Mouse (Mus musculus) MEL-GATA-1-ER (cell line): ENCODE results near the gene Fez2.

ENCODE experiments used
- DNase-seq: peaks from one replicate; pipeline ENCODE4 v3.0.0-alpha.2; 2012; ENCODE audit warnings: low read depth; ENCODE audit errors: extremely low read depth

Fez2 gene

DNA sequence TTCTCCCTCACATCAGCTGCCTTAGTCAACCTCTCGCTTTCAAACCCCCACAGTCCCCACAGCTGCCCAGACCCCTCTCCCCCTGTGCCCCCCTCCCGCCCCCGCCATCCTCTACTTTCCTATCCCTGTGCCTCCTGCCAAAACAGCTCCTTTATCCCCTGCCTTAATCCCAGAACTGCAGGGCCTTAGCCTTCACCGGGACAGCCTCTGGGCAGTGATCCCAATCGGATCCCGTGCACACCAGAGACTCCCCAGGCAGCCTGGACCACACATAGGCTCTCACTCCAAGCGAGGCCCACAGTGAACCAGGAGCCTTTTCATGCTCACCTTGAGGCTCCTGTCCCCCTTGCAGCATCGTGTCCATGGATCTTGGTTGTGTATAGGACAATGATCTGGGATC is 49.5 kb downstream of the Fez2 start:
- no peak for DNase-seq

DNA sequence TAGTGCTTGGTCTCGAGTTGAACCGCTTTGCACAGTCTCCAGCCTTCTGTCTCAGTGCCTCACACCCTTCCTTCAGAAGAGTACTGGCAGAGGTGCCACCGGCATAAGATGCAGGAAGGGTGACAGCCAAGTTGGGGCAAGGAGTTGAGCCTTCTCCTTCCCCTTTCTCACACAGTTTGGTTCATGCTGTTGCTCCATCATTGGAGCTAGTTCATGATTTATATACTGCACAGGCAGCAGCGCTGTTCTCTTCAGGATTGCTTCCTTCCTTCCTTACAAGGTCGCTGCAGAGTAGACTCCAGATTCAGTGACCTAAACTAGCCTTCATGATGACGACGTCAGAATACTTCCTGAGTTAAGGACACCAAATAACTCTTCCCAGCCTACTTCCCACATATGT is 51.9 kb downstream of the Fez2 start:
- DNase-seq = no peak

DNA sequence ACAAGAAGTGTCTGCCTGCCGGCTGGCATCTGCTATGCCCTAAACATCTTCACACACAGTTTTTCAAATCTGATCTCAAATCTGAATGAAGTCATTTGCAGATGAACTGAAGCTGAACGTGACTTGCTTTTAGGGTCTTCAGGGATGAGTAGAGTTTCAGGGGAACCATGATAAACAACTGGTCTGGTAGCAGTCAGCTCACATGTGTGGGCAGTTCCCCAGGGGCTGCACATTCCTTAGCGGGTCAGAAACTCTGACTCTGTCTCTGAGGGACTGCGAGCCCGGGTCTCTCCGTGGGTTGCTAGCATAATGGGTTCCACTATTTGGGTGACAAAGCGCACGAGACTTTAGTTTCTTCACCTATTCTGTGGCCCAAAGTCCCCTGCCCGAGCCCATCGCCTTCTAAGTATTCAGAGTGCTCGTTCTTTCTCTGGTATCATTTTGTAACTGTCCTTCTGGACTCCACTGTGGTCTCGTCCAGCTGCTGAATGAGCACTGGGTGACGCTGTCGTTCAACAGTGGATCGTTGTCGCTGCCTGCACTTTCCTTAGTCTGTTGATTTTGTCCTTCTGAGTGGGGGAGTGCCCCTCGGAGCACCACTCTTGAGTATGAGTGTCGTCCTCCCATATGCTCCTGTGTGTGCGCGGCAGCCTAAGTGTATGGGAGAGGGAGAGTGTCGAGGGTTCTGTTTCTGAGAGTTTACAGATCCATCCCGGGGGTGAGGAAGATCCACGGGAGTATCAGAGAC is 53.2 kb downstream of the Fez2 start:
- no peak for DNase-seq

DNA sequence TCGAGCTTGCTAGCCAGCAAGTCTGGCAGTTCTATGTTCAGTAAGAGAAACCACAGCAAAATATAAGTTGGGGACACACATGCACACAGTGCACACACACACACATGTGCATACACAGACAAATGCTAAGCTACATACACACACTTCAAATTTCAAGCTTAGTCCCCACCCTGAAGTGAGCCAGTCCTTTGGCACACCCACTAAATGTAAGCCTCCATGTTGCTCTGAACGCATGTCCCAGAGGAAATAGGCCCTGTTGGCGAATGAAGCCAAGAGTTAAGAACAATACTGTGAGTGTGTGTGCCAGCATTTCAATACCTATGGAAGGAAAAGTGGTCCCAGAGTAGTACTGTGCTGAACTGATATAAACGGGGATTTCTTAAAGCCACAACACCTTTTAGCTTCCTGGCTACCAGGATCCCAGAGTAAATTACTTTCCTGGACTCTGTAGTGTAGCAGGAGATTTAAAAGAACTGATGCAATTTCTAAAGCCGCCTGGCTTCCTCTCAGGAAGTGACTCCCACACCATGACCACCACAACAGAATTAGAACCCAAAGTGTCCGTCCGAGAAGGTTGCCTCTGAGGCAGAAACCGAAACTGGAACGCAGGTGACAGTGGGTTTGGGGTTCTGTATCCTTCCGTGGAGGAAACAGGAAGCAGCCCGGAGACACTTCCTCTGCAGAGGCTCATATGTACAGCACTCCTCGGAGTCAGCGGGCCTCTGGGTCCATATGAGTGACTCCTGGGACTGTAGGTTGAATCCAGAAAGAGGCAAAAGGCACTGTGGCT is 55.8 kb downstream of the Fez2 start:
- no peak for DNase-seq

DNA sequence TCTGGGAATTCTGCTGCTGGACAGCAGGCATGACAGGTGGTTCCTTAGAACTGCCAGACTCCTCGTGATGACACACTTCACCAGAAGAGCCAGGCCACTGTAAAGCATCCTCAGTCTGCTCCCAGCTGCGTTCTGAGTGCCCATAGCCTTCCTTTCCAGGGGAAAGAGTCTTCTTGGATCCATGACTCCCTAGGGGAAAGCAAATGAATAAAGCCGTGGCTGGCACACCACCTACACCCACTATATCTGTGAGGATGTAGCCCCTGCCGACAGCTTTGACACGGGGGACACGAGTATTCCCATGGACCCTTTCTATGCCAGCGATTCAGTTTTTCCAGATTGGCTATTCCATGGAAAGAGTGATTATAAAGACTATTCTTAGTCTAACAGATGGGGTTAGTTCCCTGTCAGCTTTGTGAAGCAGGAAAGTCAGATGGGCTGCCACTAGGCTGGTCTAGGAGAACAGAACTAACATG is 59.7 kb downstream of the Fez2 start:
- no peak for DNase-seq

DNA sequence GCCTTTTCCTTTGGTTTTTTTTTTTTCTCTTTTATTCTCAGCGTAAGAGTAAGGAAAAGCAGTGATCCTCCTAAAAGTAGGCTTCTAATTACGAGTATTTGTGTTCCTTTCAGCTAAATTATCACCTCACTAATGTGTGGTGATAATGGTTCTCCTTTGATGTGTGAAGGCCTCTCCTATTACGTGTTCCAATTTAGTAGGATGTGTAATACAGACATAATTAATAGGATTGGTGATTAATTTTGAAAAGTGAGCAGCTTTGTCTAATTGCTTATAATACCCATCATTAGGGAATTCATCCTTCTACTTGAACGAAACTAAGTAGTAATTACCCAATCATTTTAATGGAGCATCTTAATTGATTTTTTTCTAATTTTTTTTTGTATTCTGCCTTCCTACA is 60.2 kb downstream of the Fez2 start:
- no peak for DNase-seq

DNA sequence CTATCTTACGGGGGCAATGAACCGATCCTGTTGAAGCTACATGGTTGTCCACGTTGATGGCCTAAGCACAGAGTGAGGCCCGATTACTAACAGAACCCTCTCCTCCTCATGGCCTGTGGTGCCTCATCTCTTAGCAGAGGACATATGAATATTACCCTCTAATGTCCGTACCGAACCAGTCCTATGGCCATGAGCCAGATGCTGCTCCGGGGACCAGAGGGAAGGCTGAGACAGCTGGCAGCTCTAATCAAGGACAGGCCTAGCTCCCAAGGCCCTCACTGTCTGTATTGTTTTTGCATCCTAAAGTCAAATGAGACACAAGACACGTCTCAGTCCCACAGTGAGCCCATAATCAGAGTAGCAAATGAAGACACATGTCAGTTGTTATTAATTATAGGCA is 62.3 kb downstream of the Fez2 start:
- DNase-seq = no peak

DNA sequence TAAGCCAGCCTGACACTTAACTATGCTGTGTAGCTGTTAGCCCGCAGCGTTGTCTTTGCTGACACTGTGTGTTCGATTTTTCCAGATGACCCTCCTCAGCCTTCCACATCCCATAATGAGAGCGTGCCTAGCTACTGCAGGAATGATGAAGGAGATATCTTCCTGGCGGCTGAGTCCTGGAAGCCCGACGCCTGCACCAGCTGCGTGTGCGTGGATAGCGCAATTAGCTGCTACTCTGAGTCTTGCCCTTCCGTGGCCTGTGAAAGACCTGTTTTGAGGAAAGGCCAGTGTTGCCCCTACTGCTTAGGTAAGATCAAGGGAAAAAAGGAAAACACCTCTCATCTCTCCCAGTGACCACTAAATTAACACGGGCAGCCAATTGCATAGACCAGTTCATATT is 63.1 kb downstream of the Fez2 start:
- no peak for DNase-seq

DNA sequence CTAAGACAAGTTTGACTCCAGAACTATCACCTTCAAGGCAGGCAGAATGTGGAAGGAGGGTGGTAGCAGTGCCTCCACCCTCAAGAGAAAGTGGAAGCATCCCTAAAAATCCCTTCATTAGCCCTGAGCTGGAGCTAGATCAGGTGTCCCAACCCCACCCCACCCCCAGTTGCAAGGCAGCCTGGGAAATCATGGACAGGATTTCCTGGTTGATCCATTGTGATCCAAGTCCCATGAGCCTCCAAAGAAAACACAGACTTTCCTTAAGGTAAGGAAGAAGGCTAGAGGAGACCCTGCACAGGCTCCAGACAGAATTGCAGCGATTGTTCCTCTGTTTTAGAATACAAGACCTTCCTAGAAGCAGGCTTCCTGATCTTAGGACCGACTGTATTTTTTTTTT is 63.5 kb downstream of the Fez2 start:
- DNase-seq = no peak

DNA sequence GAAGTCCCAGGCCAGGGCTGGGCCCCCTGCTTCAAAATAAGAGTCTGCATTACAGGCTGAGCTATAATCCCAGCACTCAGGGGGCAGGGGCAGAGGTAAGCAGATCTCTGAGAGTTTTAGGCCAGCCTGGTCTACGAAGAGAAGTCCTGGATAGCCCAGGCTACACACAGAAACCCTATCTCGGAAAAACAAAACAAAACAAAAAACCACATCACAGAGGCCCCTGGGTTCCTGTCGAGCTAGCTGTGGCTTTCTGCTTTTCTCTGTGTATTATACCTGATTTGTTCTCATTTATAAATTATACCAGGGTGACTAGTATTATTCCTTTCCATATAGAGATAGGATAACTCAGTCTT is 65.5 kb downstream of the Fez2 start:
- DNase-seq = no peak

DNA sequence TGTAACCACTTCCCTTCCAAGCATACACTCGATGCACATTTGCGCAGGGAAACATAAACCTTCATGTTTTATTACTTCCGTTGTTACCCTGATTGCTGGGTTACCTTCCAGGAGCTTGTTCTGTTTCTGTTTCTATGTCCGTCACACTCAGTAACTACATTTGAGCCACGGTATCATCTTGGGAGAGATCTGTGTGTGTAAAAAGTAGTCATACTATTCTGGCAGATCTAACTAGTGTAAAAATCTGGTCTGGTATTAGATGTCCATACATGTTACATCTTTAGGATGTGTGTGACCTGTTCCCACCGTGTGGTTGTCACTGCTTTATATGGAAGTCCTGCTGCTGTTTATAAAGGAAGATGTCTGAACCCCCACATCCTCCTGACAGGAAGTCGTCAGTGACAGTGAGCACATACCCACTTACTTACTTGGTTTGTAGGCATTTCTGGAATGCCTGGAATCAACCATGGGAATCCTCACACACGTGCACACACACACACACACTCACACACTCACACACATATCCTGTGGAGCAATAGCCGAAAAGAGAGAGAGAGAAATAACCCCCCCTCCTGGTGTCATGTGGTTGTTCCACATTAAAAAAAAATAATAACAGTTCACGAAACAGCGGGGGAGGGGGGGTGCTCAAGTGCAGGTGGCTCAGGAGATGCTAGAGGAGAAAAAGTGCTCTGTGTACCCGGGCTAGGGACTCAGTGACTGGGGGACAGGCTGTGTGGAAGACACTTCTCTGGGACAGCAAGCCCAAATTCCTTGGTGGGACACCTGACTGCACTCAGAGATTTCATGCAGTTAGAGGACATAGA is 66.1 kb downstream of the Fez2 start:
- no peak for DNase-seq

DNA sequence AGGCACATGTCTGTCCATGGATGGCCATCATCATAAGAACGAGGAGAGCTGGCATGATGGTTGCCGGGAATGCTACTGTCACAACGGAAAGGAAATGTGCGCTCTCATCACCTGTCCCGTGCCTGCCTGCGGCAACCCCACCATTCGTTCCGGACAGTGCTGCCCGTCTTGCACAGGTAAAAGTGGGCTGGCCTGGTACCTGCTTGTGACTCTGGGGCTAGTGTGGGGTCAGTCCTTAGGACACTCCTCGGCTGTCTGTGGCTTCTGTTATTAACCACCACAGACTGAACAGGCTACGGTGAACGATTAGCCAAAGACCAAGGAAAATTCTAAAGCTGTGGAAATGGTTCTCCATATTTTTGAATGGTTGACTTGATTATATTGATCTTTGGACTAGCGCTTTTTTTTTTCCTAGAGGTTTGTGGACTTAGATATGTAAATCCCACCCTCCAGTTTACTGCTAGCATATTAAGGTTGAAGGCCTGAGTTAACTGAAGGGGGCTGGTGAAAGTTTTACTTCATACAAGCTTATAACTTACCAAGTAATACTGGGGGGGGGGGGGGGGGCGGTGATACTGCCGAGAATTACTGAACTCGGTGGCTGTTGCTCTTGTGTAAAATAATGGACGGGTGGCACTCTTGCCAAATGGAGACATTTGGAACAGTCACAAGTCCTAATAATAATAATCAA is 70.7 kb downstream of the Fez2 start:
- DNase-seq = no peak

DNA sequence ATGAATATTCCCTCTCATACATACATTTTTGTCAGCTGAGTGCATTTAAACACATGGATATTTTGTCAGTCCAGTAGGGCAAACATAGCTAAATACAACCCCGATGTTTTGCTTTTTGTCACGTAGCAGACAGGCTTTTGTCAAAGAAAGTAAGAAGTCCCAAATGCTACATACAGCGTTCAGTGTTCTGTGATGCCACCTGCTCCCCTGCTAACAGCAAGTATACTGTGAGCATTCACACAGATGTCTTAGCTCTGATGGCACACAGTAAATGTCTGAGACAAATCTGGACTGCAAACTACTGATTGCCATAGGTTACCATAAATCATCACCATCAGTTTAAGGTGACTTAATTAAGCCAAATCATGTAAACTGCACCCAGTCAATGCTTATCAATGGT is 74.3 kb downstream of the Fez2 start:
- no peak for DNase-seq

DNA sequence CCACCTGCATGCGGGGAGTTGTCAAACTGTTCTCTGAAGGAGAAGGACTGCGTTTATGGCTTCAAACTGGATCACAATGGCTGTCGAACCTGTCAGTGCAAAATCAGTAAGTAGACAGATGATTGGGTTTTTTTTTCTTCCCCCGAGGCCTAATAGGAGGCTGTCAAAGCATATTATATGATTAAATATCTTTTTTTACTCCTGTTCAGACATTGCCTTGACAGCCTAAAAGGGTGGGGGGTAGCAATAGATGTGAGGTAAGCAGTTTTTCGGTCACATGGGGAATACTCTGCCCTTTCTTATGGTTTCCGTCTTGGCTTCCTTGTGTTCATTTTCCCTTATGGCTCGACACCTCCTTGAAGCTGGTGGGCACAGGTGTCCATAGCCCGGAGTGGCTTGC is 82.7 kb downstream of the Fez2 start:
- no peak for DNase-seq

DNA sequence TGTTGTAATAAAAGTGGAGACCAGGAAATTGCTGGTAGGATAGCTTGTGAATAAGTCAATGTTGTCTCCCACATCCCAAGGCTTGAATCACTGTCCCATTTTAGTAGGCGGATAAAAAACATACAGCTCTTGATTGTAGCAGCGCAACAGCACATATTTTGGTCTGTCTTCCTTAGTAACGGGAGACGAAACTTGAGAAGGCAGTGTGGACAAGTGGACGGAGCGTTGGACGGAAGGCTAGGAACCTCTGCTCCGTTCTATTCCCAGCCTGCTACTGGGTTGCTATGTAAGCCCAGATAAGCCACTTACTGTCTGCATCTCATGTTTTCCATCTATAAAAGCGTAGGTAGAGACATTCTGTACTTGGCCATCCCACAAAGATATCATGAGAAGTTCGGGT is 84.7 kb downstream of the Fez2 start:
- DNase-seq = no peak

DNA sequence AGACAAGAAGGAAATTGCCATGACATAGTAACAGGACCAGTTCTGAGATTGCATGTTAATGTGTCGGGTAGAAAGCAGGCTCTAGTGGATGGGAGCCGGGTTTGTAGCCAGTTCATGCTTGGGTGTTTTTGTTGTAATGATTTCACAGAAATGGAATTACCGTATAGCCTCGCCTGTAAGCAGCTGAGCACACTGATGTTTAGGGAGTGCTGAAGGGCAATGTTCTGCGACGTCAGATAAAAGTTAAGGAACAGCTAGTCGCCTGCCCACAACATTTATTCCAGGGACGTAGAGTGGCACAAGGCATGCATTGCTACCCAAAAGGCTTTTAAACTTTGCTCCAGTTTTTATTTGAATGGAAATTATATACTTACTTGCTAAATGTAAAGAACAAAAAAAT is 86.5 kb downstream of the Fez2 start:
- no peak for DNase-seq

DNA sequence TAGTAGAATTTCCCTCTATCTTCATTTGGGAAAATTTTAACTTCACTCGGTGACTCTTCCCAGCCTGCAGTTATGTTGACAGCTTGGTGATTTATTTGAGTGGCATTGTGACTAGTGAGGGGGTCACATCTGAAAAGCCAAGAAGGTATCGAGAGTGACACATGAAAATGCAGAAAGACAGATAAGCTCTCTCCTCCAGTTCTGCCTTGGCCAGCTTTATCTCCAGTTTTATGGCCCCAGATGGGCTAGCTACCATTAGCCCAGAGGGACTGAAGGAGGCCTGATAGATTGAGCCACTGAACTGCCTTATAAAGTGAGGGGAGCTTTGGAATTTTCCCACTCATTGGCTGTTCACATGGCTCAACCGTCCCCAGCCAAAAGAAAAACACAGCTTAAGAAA is 89.7 kb downstream of the Fez2 start:
- DNase-seq = peak; percentile 61

DNA sequence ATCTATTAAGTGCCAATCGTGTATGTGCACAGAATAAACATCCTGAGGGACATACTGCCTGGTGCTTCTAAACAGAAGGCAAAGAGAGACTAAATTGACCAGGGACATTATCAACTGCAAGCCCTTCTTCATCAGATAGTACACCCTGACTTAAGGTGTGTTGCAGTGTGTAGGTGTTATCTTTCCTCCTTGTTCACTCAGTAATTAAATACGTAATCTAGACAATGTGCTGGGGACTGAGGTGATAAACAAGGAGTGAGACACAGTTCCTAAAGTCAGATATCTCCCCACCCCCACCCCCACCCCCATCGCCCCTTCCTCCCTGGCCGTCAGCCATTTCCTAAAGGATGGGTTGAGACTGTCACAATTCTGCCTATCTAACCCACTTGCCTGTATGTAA is 90.8 kb downstream of the Fez2 start:
- no peak for DNase-seq

DNA sequence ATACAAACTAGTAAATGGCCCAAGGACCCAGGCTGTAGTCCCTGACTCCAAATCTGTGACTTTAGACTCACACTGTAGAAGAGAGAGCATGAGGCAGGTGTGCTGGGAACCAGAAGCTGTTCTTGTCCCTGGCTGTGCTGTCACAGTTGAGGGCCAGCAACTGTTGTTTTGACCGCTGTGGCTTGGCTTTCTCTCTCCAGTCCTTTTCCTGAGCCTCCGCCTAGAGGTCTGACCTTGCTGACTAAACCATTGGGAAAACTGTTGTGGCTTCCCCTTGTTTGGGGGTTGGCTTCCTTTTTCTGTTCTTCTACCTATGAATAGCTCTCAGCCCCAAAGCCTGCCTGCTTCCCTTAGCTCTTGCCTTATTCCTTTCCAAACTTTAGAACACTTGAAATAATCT is 91.6 kb downstream of the Fez2 start:
- DNase-seq = no peak

DNA sequence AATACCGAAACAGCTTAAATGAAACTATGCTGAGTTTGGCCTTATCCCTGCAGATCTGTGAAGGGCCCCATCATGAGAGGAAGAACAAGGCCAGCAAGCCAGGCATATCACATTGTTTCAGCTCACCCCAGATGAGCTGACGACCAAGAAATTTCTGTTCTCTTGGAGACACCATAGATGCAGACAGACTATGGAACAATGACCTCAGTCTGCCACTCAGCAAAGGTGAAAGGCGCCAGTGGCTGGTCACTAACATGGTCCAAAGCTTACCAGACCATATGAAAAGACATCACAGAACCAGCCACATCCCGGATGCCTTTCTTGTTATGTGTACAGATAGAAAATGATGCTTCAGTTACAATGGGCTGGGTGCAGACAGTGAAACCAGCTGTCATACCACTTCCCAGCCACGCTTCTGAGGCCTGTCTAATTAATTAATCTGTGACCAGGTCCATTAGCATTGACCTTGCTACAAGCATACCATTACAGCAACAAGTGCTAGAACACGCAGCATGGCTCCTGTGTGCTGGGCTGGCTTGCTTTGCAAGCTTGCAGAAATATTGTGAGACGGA is 92.1 kb downstream of the Fez2 start:
- no peak for DNase-seq
